Mouse (Mus musculus) heart, embryonic 11.5 days (tissue): ENCODE measurements around the gene Defb29. TPM values are rescaled to one million over a fixed set of nuclear protein-coding genes. Genes with fewer than 3 reads are reported as not detected.

ENCODE experiments used
- ATAC-seq: fragments of 200-750 bp; cut with Nextera tagmentation; replicated peaks from 2 replicates; pipeline ENCODE4 v1.8.0; 2017; ENCODE audit warnings: moderate library complexity; ENCODE audit not compliant: insufficient number of reproducible peaks, low FRiP score, low TSS enrichment
- H3K27ac ChIP-seq: fragments of 300-500 bp; sonication (generic); 2 replicates; pipeline ENCODE4 v1.5.1; 2014; ENCODE audit warnings: mild to moderate bottlenecking, low read depth, low read length
- H3K27me3 ChIP-seq: fragments of 300-500 bp; sonication (generic); 2 replicates; pipeline ENCODE4 v1.6.1; 2014; ENCODE audit warnings: mild to moderate bottlenecking, low read length, mixed read lengths; ENCODE audit not compliant: control insufficient read depth, insufficient read depth
- H3K36me3 ChIP-seq: fragments of 300-500 bp; sonication (generic); 2 replicates; pipeline ENCODE4 v1.6.1; 2014; ENCODE audit warnings: mild to moderate bottlenecking, low read length, moderate library complexity, mixed read lengths; ENCODE audit not compliant: control insufficient read depth, insufficient read depth
- H3K4me1 ChIP-seq: fragments of 300-500 bp; sonication (generic); 2 replicates; pipeline ENCODE4 v1.6.1; 2014; ENCODE audit warnings: low read length; ENCODE audit not compliant: control insufficient read depth, insufficient read depth
- H3K4me2 ChIP-seq: fragments of 300-500 bp; sonication (generic); 2 replicates; pipeline ENCODE4 v1.6.1; 2014; ENCODE audit warnings: mild to moderate bottlenecking, moderate library complexity
- H3K4me3 ChIP-seq: fragments of 300-500 bp; sonication (generic); 2 replicates; pipeline ENCODE4 v1.5.1; 2014; ENCODE audit warnings: low read depth, low read length
- H3K9ac ChIP-seq: fragments of 300-500 bp; sonication (generic); 2 replicates; pipeline ENCODE4 v1.6.1; 2014; ENCODE audit warnings: mild to moderate bottlenecking, low read depth, low read length, moderate library complexity
- H3K9me3 ChIP-seq: fragments of 300-500 bp; sonication (generic); replicated peaks from 2 replicates; pipeline ENCODE4 v1.6.1; 2016; ENCODE audit warnings: low read length; ENCODE audit not compliant: control insufficient read depth
- WGBS: fragments of 180-500 bp; shearing (Covaris S2); extraction: QIAGEN DNeasy Blood & Tissue Kit; methylation state at CpG from one replicate; pipeline ENCODE4 v1.1.7; 2014; ENCODE audit not compliant: insufficient replicate concordance; 5-methylcytosine and 5-hydroxymethylcytosine counted together
- polyA plus RNA-seq: library from polyadenylated mRNA; unstranded; fragments of >200 nt; fragmentation: Nextera tagmentation; extraction: Ambion mirVana; gene quantifications from 2 replicates; pipeline ENCODE4 v1.2.1, GENCODE M21; 2014

Defb29 gene
- polyA plus RNA-seq, 1 experiment from 2014 or later, result not detected

DNA sequence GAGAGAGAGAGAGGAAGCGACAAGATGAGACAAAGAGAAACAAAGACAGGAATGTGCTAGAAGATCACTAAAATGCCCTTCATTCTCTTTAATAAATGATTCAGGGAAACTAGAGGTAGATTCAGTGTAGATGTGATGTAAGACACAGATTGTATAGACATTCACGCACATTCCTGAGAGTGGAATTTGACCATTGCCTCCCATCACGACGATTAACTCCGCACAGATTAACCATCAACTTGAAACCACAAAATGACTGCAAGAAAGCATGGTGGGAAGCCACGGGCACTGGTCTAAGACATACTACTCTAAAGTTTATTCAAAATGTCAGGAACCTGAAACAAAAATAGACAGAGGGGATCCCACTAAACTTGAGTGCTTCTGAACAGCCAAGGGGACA is 30.4 kb upstream of the Defb29 start:
- H3K27ac ChIP-seq, result no peak overlapping the region
- no peak overlapping the region for H3K4me2 ChIP-seq
- H3K4me1 ChIP-seq, result no peaks in the 10 kb centered on the region
- ATAC-seq, result no peak
- H3K9ac ChIP-seq, result no peak overlapping the region
- H3K36me3 ChIP-seq, result no peaks in the 10 kb centered on the region
- H3K9me3 ChIP-seq, result no peaks in the 10 kb centered on the region
- H3K4me3 ChIP-seq, result no peak overlapping the region
- WGBS, result 72% methylated on average over 6 of the region's 6 CpGs
- H3K27me3 ChIP-seq, result no peaks in the 10 kb centered on the region

DNA sequence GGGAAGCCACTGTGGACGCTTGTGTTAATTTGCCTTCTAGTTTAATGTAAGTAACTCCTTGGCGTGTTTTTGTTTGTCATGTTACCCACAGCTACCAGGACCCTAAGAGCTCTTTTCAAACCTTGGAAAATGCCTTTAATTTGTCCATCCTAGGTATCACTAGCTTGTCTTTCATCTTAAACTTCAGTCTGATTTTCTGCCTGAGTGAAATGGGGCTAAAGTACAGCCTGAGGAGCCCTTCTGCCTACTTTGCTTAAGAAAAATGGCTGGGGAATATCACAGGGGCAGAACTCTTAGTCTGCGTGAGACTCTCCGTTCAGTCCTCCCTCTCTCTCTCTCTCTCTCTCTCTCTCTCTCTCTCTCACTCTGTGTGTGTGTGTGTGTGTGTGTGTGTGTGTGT is 30.0 kb upstream of the Defb29 start:
- WGBS, result 73% methylated on average over 4 of the region's 4 CpGs

DNA sequence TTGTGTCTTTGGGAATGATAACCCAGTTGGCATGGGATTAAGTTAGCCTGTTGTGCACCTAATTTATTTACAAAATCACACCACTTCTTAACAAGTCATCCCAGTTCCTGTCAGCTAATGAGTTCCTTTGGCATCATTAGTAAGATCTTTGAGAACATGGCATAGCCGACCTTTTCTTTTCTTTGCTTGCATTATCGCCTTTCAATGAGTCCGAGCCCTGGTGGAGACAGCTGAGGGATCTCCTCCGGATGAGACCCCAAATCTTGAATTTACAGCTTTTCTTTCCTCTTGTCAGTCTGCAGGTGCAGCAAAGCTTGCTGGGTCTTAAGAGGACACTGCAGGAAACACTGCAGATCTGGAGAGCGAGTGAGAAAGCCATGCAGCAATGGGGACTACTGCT is 29.1 kb upstream of the Defb29 start, which contains the start of gene Gm17416:
Gene Gm17416, plus strand, starts transcription at position 301 of the 400 bp plus-strand sequence.
- no peak within 1 kb of the TSS for H3K9ac ChIP-seq
- no peak within 1 kb of the TSS for H3K4me2 ChIP-seq
- no peak for ATAC-seq
- no peaks in the 10 kb centered on the region for H3K27me3 ChIP-seq
- 84% methylated on average over 5 of the region's 5 CpGs for WGBS
- H3K36me3 ChIP-seq, result no peaks in the 10 kb centered on the region
- no peak within 1 kb of the TSS for H3K4me3 ChIP-seq
- no peaks in the 10 kb centered on the region for H3K4me1 ChIP-seq
- no peak within 1 kb of the TSS for H3K27ac ChIP-seq
- no peaks in the 10 kb centered on the region for H3K9me3 ChIP-seq

More for the DNA sequence above, 30.0 kb upstream of the Defb29 start:
- Histone ChIP-seq H3K4me3 (no peak overlapping the region), H3K4me2 (no peak overlapping the region), H3K27ac (no peak overlapping the region), H3K36me3 (no peaks in the 10 kb centered on the region), H3K9me3 (no peaks in the 10 kb centered on the region), H3K9ac (no peak overlapping the region), H3K27me3 (no peaks in the 10 kb centered on the region), H3K4me1 (no peaks in the 10 kb centered on the region)
- no peak for ATAC-seq

DNA sequence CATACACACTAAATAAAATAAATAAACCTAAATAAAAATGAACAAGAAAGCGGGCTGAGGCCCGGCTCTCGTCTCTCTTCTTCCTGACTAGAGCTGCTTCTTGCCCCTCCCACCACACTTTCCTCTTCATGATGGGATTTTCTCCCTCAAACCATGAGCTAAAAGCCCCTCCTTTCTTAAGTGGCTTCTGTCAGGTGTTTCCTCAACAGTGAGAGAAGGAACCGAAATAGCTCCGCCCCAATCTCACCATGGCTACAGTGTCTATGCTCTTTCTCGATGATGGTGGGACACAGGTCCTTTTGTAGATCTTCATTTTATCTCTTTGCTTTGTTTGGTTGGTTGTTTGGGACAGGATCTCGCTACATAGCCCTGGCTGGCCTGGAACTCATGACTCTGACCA is 16.8 kb upstream of the Defb29 start:
- Histone ChIP-seq H3K4me2 (no peak overlapping the region), H3K9ac (no peak overlapping the region), H3K36me3 (no peaks in the 10 kb centered on the region), H3K4me1 (no peaks in the 10 kb centered on the region), H3K9me3 (no peaks in the 10 kb centered on the region), H3K4me3 (no peak overlapping the region), H3K27me3 (no peaks in the 10 kb centered on the region), H3K27ac (no peak overlapping the region)
- 86% methylated on average over 7 of the region's 7 CpGs for WGBS
- no peak for ATAC-seq

DNA sequence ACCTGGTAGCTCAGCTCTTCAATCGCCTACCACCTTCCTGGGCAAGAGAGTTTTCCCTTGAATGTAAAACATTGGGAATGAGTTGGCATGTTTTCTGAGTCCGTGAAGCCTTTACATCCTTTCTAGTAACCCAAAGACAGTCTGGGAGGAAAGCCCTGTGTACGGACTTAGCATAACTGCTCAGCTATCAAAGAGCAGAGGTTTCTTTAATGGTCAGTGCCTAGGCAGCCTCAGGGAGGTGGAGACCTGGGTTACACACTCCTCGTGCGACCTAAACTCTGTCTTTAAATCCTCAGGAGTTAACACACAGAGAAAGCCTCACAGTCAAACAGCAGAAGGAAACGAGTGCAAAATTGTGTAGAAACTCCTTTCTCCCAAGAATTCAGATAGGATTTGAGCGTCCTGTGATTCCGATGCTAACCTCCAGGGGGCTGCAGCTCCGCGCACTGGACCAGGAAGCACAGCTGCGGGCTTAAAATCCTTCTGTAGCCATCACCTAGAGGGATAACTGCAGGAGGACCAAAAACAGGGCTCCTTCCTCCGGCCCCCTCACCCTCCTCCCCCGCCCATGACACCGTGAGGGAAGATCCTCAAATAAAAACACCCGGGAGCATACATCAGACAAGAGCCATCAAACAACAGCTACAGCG is 14.0 kb upstream of the Defb29 start:
- Histone ChIP-seq H3K27ac (no peak overlapping the region), H3K4me2 (no peak overlapping the region), H3K9me3 (no peaks in the 10 kb centered on the region), H3K4me1 (no peaks in the 10 kb centered on the region), H3K27me3 (no peaks in the 10 kb centered on the region), H3K36me3 (no peaks in the 10 kb centered on the region), H3K9ac (no peak overlapping the region), H3K4me3 (no peak overlapping the region)
- WGBS, result 13% methylated on average over 16 of the region's 16 CpGs
- ATAC-seq, result no peak

DNA sequence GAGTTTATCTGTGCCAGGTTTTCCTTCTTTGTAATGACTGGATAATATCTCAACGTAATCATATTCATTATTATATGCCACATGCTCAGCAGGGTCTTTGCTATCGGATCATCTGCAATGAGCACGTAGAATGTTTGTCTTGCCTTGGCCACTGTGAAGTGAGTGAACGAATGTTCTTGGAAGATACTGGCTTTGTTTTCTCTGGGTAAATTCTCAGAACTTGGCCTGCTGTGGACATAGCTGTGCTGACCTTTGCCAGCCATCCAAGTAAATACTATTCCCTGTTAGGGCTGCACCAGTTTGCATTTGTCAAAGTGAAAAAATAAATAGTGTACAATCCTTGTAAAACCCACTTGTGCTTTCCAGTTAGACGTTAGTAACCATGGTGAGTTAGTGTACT is 8.2 kb upstream of the Defb29 start:
- no peak for ATAC-seq
- no peak overlapping the region for H3K9ac ChIP-seq
- H3K36me3 ChIP-seq, result no peaks in the 10 kb centered on the region
- H3K27me3 ChIP-seq, result no peaks in the 10 kb centered on the region
- no peak overlapping the region for H3K4me3 ChIP-seq
- no peak overlapping the region for H3K4me2 ChIP-seq
- H3K9me3 ChIP-seq, result no peaks in the 10 kb centered on the region
- H3K4me1 ChIP-seq, result no peaks in the 10 kb centered on the region
- H3K27ac ChIP-seq, result no peak overlapping the region
- 69% methylated on average over 5 of the region's 5 CpGs for WGBS

DNA sequence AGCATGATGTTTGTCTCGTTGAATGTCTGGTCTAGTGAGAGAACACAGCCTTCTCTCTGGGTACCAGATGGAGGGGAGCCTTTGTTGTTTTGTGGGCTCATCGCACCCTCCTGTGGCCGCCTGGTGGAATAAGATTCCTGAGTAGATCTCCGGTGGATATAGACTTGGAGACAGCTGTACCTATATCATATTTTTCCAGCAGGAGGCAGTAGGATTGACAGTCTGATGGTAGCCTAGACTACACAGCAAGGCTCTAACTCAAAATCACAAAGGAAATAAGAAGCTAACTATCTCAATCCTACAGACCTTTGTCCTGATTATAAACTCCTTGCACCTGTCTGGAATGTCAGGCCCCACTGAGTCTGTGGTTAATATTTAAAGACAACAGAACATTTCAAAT is 4.8 kb upstream of the Defb29 start:
- no peak overlapping the region for H3K4me3 ChIP-seq
- no peaks in the 10 kb centered on the region for H3K36me3 ChIP-seq
- H3K4me2 ChIP-seq, result no peak overlapping the region
- no peak overlapping the region for H3K9ac ChIP-seq
- H3K27me3 ChIP-seq, result no peaks in the 10 kb centered on the region
- no peaks in the 10 kb centered on the region for H3K9me3 ChIP-seq
- H3K4me1 ChIP-seq, result no peaks in the 10 kb centered on the region
- 22% methylated on average over 4 of the region's 4 CpGs for WGBS
- H3K27ac ChIP-seq, result no peak overlapping the region
- ATAC-seq, result no peak

DNA sequence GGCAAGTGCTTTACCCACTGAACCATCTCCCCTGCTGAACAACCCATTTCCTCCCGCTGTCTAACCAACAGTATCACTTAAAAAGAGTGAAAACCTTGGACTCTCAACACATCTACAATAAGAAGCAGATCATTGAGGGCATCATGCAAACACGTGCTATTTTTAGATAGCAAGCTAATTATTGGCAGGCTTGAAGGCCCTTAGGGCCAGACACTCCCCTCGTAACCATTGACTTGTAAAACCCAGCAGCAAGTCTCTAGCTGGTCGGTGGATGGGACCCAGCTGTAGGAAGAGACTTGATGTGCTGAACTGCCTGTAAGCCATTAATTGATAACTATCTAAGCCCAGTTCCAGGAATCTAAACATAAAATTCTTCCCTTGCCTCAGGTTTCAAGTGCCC is 3.6 kb upstream of the Defb29 start:
- no peak overlapping the region for H3K4me2 ChIP-seq
- WGBS, result 64% methylated on average over 4 of the region's 4 CpGs
- H3K36me3 ChIP-seq, result no peaks in the 10 kb centered on the region
- no peak overlapping the region for H3K27ac ChIP-seq
- no peaks in the 10 kb centered on the region for H3K9me3 ChIP-seq
- H3K4me3 ChIP-seq, result no peak overlapping the region
- no peak overlapping the region for H3K9ac ChIP-seq
- no peaks in the 10 kb centered on the region for H3K4me1 ChIP-seq
- H3K27me3 ChIP-seq, result no peaks in the 10 kb centered on the region
- no peak for ATAC-seq

DNA sequence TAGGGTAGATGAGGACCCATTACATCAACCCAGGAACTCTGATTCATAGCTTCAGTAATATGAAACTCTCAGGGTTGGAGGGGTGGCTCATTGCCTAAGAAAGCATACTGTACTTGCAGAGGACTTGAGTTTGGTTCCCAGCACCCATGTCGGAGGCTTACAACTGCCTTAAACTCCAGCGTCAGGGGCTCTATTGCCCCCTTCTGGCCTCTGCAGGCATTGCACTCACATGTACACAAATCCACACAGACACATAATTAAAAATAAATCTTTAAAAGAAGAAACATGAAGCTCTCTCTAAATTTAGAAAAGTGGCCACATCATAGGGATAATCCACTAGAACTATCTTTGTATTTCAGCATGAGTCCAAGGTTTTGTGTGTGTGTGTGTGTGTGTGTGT is 3.0 kb upstream of the Defb29 start:
- Histone ChIP-seq H3K36me3 (no peaks in the 10 kb centered on the region), H3K4me3 (no peak overlapping the region), H3K9ac (no peak overlapping the region), H3K9me3 (no peaks in the 10 kb centered on the region), H3K4me1 (no peaks in the 10 kb centered on the region), H3K27me3 (no peaks in the 10 kb centered on the region), H3K4me2 (no peak overlapping the region), H3K27ac (no peak overlapping the region)
- ATAC-seq, result no peak
- 60% methylated on average over 2 of the region's 2 CpGs for WGBS
